Mouse (Mus musculus) heart, adult 2 months (tissue): ENCODE results near the gene Cacna1e. TPM values are rescaled to one million over a fixed set of nuclear protein-coding genes. Genes with fewer than 3 reads are reported as not detected.

Experiments used
- DNase-seq, 2 experiments: peaks; one replicate each; pipeline ENCODE4 v3.0.0; 2021
- H3K27ac ChIP-seq: fragments of 200-600 bp; 2 replicates; pipeline ENCODE4 v1.8.1; 2022
- H3K27me3 ChIP-seq: fragments of 200-500 bp; 2 replicates; pipeline ENCODE4 v1.6.1; 2012; ENCODE audit warnings: mild to moderate bottlenecking, low read length, inconsistent platforms, mixed read lengths; ENCODE audit not compliant: control insufficient read depth, insufficient read depth
- H3K36me3 ChIP-seq: fragments of 200-500 bp; 2 replicates; pipeline ENCODE4 v1.6.1; 2012; ENCODE audit warnings: low read length, inconsistent platforms; ENCODE audit not compliant: control insufficient read depth, insufficient read depth
- H3K4me1 ChIP-seq: fragments of 200-500 bp; 2 replicates; pipeline ENCODE4 v1.6.1; 2011; ENCODE audit warnings: low read length; ENCODE audit not compliant: control insufficient read depth, insufficient read depth
- H3K4me3 ChIP-seq: fragments of 200-600 bp; 2 replicates; pipeline ENCODE4 v1.8.1; 2022
- H3K79me2 ChIP-seq: fragments of 200-500 bp; replicated peaks from 2 replicates; pipeline ENCODE4 v1.6.1; 2012; ENCODE audit warnings: mild to moderate bottlenecking, inconsistent platforms, low read length, moderate library complexity, mixed read lengths; ENCODE audit not compliant: control insufficient read depth, insufficient read depth
- H3K9ac ChIP-seq: fragments of 200-500 bp; 2 replicates; pipeline ENCODE4 v1.6.1; 2012; ENCODE audit warnings: low read depth, mild to moderate bottlenecking, control low read depth, inconsistent platforms, low read length, mixed read lengths
- CTCF ChIP-seq: fragments of 200-600 bp; IDR thresholded peaks from 2 replicates; pipeline ENCODE4 v1.8.1; 2022; ENCODE audit warnings: antibody characterized with exemption, mild to moderate bottlenecking, moderate library complexity
- EP300 ChIP-seq: fragments of 200-500 bp; IDR thresholded peaks from 2 replicates; pipeline ENCODE4 v1.6.1; 2011; ENCODE audit warnings: low read depth, low read length, control low read depth; ENCODE audit not compliant: insufficient read depth
- POLR2A ChIP-seq: fragments of 200-500 bp; IDR thresholded peaks from 2 replicates; pipeline ENCODE4 v1.6.1; 2011; ENCODE audit warnings: mild to moderate bottlenecking, low read depth, low read length, control low read depth; ENCODE audit not compliant: insufficient read depth
- WGBS: fragments of 180-500 bp; shearing (Covaris S2); methylation state at CpG from one replicate; pipeline ENCODE4 v1.1.7; 2018; 5-methylcytosine and 5-hydroxymethylcytosine counted together
- intact Hi-C: fragments of 180-260 bp; cut with DNase I; formaldehyde crosslinking; loops from one replicate; pipeline ENCODE4 v1.15.1; 2025
- polyA plus RNA-seq: library from polyadenylated mRNA; depleted of rRNA; stranded (reverse); fragments of >200 nt; gene quantifications from 2 replicates; pipeline ENCODE4 v1.2.3, GENCODE M21; 2012
- total RNA-seq, 2 experiments: library from RNA; stranded (reverse); gene quantifications; 2 replicates each; pipeline ENCODE4 v1.2.3; 2021

Gene Cacna1e
- total and polyA plus RNA-seq, 3 experiments: 0.08 to 0.14 (median 0.09) TPM

DNA sequence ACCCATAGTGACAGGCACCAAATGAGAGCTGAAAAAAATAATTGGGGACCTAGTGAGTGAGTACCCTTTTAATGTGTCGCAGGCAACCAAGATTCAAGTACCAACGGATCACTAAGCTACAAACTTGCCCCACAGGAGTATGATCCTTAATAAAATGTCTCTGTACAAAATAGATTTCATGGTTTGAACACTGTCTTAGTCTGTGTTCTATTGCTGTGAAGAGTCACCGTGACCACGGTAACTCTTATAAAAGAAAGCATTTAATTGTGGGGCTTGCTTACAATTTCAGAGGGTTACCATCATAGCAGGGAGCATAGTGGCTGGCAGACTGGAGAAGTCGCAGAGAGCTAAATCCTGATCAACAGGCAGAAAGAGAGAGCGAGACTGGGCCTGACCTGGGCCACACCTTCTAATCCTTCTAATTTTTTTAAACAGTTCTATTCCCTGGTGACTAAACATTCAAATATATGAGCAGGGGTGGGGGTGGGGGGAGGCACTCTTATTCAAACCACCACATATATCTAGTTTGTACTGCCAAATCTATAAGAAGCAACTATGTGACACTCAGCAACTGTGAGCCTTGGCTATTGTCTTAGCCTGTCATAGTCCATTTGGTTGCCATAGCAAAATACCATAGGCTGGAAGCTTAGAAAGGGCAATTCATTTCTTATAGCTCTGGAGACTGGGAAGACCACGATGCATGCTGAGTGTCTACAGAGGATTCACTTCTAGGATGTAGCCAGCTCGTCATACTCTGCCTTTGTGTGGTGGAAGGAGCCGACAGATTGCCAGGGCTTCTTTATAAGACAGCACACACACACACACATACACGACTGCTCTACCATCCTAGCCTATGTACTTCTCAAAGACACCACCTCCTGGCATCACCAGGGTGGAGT, 52.8 kb downstream of the Cacna1e start:
- Histone ChIP-seq H3K27me3 (0 out of 2 replicates have a peak, but pooled peaks cover 1% of the 10 kb centered on the region), H3K27ac (no peak overlapping the region), H3K9ac (no peak overlapping the region), H3K79me2 (no peaks in the 10 kb centered on the region), H3K36me3 (no peaks in the 10 kb centered on the region), H3K4me1 (no peaks in the 10 kb centered on the region), H3K4me3 (no peak overlapping the region)
- no peak for TF ChIP-seq EP300
- no peak for TF ChIP-seq POLR2A
- no peak for TF ChIP-seq CTCF
- no peak for DNase-seq
- WGBS: 83% methylated on average over 10 of the region's 10 CpGs
- intact Hi-C loops: no loop called here

DNA sequence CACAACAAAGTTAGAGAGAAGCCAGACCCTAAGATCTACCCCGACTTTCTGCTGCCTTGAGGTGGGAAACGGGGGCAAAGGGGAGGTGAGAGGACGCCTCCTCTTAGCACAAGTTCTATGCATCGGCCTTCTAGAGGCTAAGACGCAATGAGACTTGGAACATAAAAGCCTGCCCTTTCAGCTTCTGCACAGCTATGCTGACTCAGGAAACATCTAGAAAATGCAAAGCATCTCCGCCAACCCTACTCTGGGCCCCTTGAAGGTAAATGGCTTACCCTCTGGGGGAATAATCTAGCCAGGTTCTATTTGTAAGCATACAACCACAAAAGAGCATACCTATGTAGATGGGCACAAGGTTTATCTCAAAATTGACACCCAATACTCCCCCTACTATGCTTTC, 54.2 kb downstream of the Cacna1e start:
- H3K79me2 ChIP-seq: no peaks in the 10 kb centered on the region
- 71% methylated on average over 6 of the region's 6 CpGs for WGBS
- no peak overlapping the region for H3K9ac ChIP-seq
- TF ChIP-seq EP300 (no peak), POLR2A (no peak)
- H3K27ac ChIP-seq: no peak overlapping the region
- intact Hi-C loops: no loop called here
- DNase-seq: no peak
- no peak overlapping the region for H3K4me3 ChIP-seq
- H3K4me1 ChIP-seq: no peaks in the 10 kb centered on the region
- peaks cover 1% of the 10 kb centered on the region; the same call in 1 of the 2 replicates for H3K27me3 ChIP-seq
- no peaks in the 10 kb centered on the region for H3K36me3 ChIP-seq

DNA sequence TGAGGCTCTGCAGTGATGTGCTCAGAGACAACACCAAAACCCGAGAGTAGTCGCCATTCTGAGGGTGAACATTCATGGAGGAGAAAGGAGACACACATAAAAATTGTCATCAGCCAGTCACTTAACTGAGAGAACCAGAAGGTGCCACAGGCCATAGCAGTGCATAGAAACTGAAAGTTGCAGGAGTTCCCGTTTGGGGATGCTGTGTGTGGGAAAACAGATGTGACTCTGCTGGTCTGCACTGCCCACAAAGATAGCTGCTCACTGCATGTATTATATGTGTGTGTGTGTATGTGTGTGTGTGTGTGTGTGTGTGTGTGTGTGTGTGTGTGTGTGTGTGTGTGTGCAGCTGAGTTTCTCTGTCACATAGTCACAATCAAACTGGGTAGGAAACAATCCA, 61.2 kb downstream of the Cacna1e start:
- H3K4me3 ChIP-seq: no peak overlapping the region
- WGBS: 60% methylated on average over 3 of the region's 3 CpGs
- no peaks in the 10 kb centered on the region for H3K79me2 ChIP-seq
- no peak for DNase-seq
- no peaks in the 10 kb centered on the region; the same call in 1 of the 2 replicates for H3K27me3 ChIP-seq
- TF ChIP-seq EP300 (no peak), POLR2A (no peak), CTCF (no peak)
- intact Hi-C loops: no loop called here
- H3K4me1 ChIP-seq: no peaks in the 10 kb centered on the region
- H3K36me3 ChIP-seq: no peaks in the 10 kb centered on the region
- no peak overlapping the region for H3K27ac ChIP-seq
- H3K9ac ChIP-seq: no peak overlapping the region

DNA sequence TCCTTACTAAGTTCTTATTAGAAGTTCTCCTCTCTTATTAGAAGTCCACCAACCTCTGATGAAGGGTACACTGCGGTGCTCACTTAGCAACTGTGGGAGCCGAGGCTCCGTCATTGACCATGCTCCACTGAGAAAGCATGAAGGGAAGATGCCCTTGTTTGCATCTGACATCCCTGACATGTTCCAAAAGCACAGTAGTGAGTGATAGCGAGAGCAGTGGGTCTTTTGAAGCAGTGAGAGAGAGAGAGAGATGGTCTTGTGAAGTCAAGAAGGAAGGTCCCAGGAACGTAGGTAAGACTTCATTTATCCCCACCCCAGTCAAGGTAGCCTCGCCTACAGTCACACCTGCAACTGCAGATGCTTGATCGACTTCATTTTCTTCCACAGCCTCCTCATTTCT, 63.9 kb downstream of the Cacna1e start:
- H3K36me3 ChIP-seq: no peaks in the 10 kb centered on the region
- no peaks in the 10 kb centered on the region; the same call in 1 of the 2 replicates for H3K27me3 ChIP-seq
- no peaks in the 10 kb centered on the region for H3K79me2 ChIP-seq
- DNase-seq: no peak
- H3K9ac ChIP-seq: no peak overlapping the region
- no peaks in the 10 kb centered on the region for H3K4me1 ChIP-seq
- intact Hi-C loops: no loop called here
- WGBS: 88% methylated on average over 7 of the region's 7 CpGs
- TF ChIP-seq EP300 (no peak), CTCF (no peak), POLR2A (no peak)
- H3K4me3 ChIP-seq: no peak overlapping the region
- H3K27ac ChIP-seq: no peak overlapping the region

DNA sequence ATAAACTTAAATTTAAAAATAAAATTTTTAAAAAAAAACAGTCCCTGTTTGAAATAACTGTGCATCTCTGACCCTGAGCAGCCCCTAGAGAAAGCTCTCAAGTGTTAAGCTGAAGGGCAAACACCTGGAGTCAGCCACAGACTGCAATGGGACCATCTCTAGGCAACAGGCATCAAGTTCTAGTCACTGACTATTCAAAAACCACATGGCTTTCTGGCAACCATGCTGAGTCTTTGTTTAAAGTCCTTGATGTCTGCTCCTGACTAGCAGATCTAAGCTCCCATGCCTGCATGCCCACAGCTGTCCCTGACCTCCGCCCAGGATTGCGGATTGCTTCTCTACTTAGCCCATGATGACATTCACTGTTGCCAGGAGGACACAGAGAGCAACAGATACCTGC, 64.3 kb downstream of the Cacna1e start:
- TF ChIP-seq CTCF: no peak
- no peak for TF ChIP-seq POLR2A
- TF ChIP-seq EP300: no peak
- Histone ChIP-seq H3K79me2 (no peaks in the 10 kb centered on the region), H3K4me1 (no peaks in the 10 kb centered on the region), H3K36me3 (no peaks in the 10 kb centered on the region), H3K4me3 (no peak overlapping the region), H3K27ac (no peak overlapping the region), H3K9ac (no peak overlapping the region), H3K27me3 (no peaks in the 10 kb centered on the region; the same call in 1 of the 2 replicates)
- intact Hi-C loops: no loop called here
- 92% methylated on average over 2 of the region's 2 CpGs for WGBS
- no peak for DNase-seq

DNA sequence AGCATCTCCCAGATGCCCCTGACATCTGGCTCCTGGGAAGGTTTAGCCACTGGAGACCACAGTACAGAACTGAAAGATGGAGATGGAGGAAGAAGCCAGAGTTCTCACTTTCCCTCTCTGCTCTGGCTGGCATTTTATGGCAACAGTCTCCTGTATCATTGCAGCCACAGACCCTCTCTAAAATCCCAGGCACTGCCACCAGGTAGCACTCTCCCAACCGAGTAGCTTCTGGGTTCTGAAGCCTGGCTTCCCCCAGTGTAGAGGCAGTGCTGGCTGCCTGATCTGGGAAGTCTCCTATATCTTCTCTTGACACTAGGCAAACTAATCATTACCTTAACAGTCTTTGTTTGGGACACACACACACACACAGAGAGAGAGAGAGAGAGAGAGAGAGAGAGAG, 65.6 kb downstream of the Cacna1e start:
- H3K4me1 ChIP-seq: no peaks in the 10 kb centered on the region
- no peaks in the 10 kb centered on the region for H3K27me3 ChIP-seq
- 22% methylated on average over 1 of the region's 1 CpGs for WGBS
- no peak overlapping the region for H3K9ac ChIP-seq
- H3K36me3 ChIP-seq: no peaks in the 10 kb centered on the region
- H3K4me3 ChIP-seq: no peak overlapping the region
- no peak for DNase-seq
- no peak overlapping the region for H3K27ac ChIP-seq
- H3K79me2 ChIP-seq: no peaks in the 10 kb centered on the region
- intact Hi-C loops: no loop called here
- no peak for TF ChIP-seq EP300
- TF ChIP-seq POLR2A: no peak
- no peak for TF ChIP-seq CTCF
